Mouse (Mus musculus): Measurements from ENCODE around the gene Pnpo.

DNA sequence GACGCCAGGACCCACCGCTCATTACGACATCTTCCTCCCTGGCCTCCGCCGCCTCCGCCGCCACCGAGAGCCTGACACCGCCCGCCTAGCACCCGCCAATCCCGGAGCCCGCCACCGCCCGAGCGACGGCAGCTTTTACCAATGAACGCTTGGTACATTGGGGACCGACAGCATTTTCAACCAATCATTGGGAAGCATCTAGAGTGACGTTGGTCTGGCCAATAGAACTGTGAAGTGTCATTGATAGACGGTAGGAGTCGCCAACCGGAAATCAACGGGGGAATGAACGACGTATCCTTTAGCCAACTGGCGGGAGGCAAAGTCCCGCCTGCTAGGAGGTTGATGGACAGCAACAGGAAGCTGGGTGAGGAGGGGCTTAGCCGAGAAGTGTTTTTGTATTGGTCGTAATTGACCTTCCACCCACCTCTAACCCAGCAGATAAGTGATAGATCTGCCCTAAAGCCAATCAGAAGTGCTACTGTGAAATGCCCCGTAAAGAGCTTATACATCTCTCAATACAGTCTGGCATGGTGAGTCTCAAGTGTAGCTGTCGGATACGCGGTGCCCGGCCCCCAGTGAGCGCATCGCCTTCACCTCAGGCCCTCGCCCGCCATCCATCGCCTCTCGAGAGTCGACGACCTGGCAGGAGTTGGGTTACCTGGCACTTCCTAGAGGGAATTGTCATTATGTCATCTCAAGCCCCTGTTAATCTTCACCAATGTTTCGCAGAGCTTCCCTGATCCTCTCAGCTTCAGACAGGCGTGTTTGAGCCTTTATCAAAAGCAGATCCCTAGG lies 34.0 kb upstream of the Pnpo start:
- no peak; the same call in 1 of the 2 replicates for TF ChIP-seq CTCF (IDR thresholded peaks at IDR 0.05; ENCODE audit: low read depth)
- peak; percentile 99 for TF ChIP-seq EP300 (optimal IDR thresholded peaks at IDR 0.05)

Measured in stomach, postnatal 0 days (tissue).